Mouse (Mus musculus): ENCODE measurements around the gene Pcdh19. TPM values are rescaled to one million over a fixed set of nuclear protein-coding genes. Genes with fewer than 3 reads are reported as not detected.

Pcdh19 gene
- polyA plus RNA-seq, 1 experiment = not detected

GRCm38 (mm10) chrX:133601658-133602057, 87.1 kb downstream of the Pcdh19 start:
- no peak for TF ChIP-seq GATA1 (IDR thresholded peaks at IDR 0.05; ENCODE audit: low read length)

- TF ChIP-seq GATA1 (IDR thresholded peaks at IDR 0.05; ENCODE audit: low read length) = no peak
These were observed 87.6 kb downstream of the Pcdh19 start for GRCm38 (mm10) chrX:133601195-133601594.

- no peak for TF ChIP-seq GATA1 (IDR thresholded peaks at IDR 0.05; ENCODE audit: low read length)
These were observed 113.0 kb downstream of the Pcdh19 start for GRCm38 (mm10) chrX:133575601-133576382.

DNA sequence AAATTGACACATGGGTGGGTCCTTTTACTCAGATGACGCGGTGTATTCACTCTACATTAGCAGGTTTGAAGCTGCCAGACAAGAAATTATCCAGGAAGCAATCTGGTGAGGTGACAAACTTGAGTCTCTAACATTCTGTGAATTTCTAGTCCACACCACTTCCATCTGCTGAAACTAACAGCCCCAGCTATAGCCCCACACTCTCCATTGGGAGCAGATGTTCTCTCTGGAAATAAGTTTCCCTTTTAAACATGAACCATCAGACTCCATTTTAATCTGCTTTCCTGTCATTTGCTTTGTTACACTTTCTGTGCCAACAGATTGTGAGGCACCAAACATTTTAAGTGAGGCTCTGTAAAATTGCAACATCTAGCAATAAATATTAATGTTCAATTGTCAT, 123.4 kb downstream of the Pcdh19 start:
- no peak for TF ChIP-seq GATA1 (IDR thresholded peaks at IDR 0.05; ENCODE audit: low read length)

Other genes starting within 250 kb of the Pcdh19 start
- gene Tnmd, start 162.0 kb upstream of the Pcdh19 start, polyA plus RNA-seq (2012) = not detected in 2 replicates
- gene Tspan6, start 209.4 kb upstream of the Pcdh19 start, polyA plus RNA-seq (2012) = not detected in 2 replicates
- not detected in 2 replicates for gene Srpx2, start 219.4 kb upstream of the Pcdh19 start, polyA plus RNA-seq (2012)